Mouse (Mus musculus) small intestine, adult 2 months (tissue): Measurements from ENCODE around the gene Qpctl.

Experiments
- CTCF ChIP-seq: fragments of 200-500 bp; IDR thresholded peaks from 2 replicates; pipeline ENCODE4 v1.5.1; 2012; ENCODE audit warnings: low read depth, mild to moderate bottlenecking, control low read depth, inconsistent platforms, low read length, moderate library complexity, mixed read lengths; ENCODE audit not compliant: insufficient replicate concordance, insufficient read length; ENCODE audit errors: extremely low read depth
- POLR2A ChIP-seq: fragments of 200-500 bp; IDR thresholded peaks from 2 replicates; pipeline ENCODE4 v1.6.1; 2012; ENCODE audit warnings: low read depth, mild to moderate bottlenecking, control low read depth, inconsistent platforms, low read length, moderate library complexity

GRCm38 (mm10) chr7:19094826-19095750, 54.0 kb downstream of the Qpctl start:
- TF ChIP-seq CTCF (no peak), POLR2A (no peak)
